7 mouse cellular contexts compared by ENCODE assay signal in the genomic region with DNA sequence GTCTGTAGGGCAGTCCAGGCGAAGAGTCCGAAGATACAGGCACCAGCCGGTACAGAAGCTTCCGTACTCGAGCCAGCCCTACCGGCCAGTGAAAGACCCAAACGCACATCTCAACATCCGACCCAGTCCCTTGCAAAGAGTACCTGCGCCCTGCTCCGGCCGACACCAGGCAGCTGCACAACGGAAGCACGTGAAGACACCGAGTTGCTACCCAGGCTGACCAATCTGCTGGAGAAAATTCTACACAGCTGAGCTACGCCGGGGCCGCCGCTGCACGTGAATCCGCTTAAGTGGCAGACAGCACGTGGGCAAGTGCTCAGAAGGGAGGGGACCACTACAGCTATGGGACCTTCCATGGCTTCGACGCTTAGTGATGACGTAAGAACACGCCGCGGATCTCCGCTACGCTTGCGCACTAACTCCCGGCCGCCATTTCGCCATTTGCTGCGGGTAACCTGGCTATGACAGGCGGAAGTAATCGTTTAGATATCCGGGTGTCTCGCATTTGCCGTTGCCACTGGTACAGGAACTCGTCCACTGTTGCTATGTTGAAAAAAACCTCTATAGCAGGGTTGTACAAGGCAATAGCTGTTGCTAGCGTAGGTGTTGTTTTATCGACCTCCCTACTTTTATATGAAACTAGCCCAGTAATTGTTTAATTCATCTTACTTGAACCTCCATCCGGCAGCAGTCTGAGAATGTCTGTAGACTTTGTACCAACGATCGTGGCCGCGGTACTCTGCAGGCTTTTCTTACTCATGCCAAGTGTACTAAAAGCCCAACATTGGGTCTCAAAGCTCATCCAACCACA. TPM values are rescaled to one million over a fixed set of nuclear protein-coding genes. Genes with fewer than 3 reads are reported as not detected.
DNase-seq lines count a peak whose midpoint lies in the region; ATAC-seq lines count a peak whose summit lies in the region.

Nat10 (minus strand) TSS at position 365 of the 811 bp plus-strand sequence.

- under 1% methylated on average over 47 of the region's 47 CpGs for WGBS in intestine, embryonic 16.5 days
- under 1% methylated on average over 47 of the region's 47 CpGs for WGBS in midbrain, embryonic 11.5 days

- no peaks in the 10 kb centered on the region for H3K27me3 ChIP-seq in intestine, embryonic 16.5 days (replicated peaks; ENCODE audit: control insufficient read depth, insufficient read depth, low read length)
- H3K27me3 ChIP-seq in midbrain, embryonic 11.5 days (ENCODE audit: control insufficient read depth, insufficient read depth, low read length), result no peaks in the 10 kb centered on the region

- H3K4me1 ChIP-seq in intestine, embryonic 16.5 days (ENCODE audit: control insufficient read depth, insufficient read depth, low read length), result peaks cover 8% of the 10 kb centered on the region; the same call in 1 of the 2 replicates
- peaks cover 6% of the 10 kb centered on the region; the same call in 1 of the 2 replicates for H3K4me1 ChIP-seq in midbrain, embryonic 11.5 days (ENCODE audit: control insufficient read depth, insufficient read depth, low read length)

- H3K4me2 ChIP-seq in intestine, embryonic 16.5 days (ENCODE audit: low read depth, low read length), result peak within 1 kb of the TSS; percentile 57
- peak within 1 kb of the TSS; percentile 86 for H3K4me2 ChIP-seq in midbrain, embryonic 11.5 days

- H3K4me3 ChIP-seq in intestine, embryonic 16.5 days (ENCODE audit: low read length), result peak within 1 kb of the TSS; percentile 67
- H3K4me3 ChIP-seq in midbrain, embryonic 11.5 days (ENCODE audit: low read depth, low read length), result peak within 1 kb of the TSS; percentile 78

- H3K9ac ChIP-seq in intestine, embryonic 16.5 days (ENCODE audit: low read depth, low read length), result peak within 1 kb of the TSS; percentile 63
- H3K9ac ChIP-seq in midbrain, embryonic 11.5 days (ENCODE audit: low read length), result peak within 1 kb of the TSS; percentile 70

- H3K36me3 ChIP-seq in intestine, embryonic 16.5 days (ENCODE audit: control insufficient read depth, insufficient read depth, low read length), result peaks cover 6% of the 10 kb centered on the region; the same call in 1 of the 2 replicates
- H3K36me3 ChIP-seq in midbrain, embryonic 11.5 days (ENCODE audit: control insufficient read depth, insufficient read depth, low read length), result peaks cover 3% of the 10 kb centered on the region; the same call in 1 of the 2 replicates

- peak; percentile 98 for DNase-seq in adrenal gland, adult 8-10 months
- DNase-seq in embryo, embryonic 9.5 days (ENCODE audit: extremely low spot score), result peak; percentile 98
- peak; percentile 92 to 98 for DNase-seq in gastrocnemius, postnatal 4 days (ENCODE audit: low spot score in 2 of 2)
- peak; percentile 99 to 100 for DNase-seq in left cerebral cortex, postnatal 36 days (ENCODE audit: low spot score in 2 of 2)
- DNase-seq in midbrain, embryonic 11.5 days (ENCODE audit: low spot score, missing footprints), result peak; percentile 100
- DNase-seq in skeletal muscle tissue, adult 2 months (ENCODE audit: low read depth, low spot score), result peak; percentile 98

- ATAC-seq in intestine, embryonic 16.5 days, result peak; percentile 96
- peak; percentile 97 for ATAC-seq in midbrain, embryonic 11.5 days (ENCODE audit: low FRiP score)

- peak within 1 kb of the TSS; percentile 64 for H3K27ac ChIP-seq in intestine, embryonic 16.5 days (ENCODE audit: low read length)
- peak within 1 kb of the TSS; percentile 44; the same call in 1 of the 2 replicates for H3K27ac ChIP-seq in midbrain, embryonic 11.5 days (ENCODE audit: low read depth, low read length)

- intact Hi-C loops in left cerebral cortex, postnatal 36 days (cut with DNase I), result loop anchor here (1.0 kb wide), 1 partner anchor 36 kb away; the partner anchor contains the start of gene Caprin1

- H3K9me3 ChIP-seq in intestine, embryonic 16.5 days (ENCODE audit: control insufficient read depth, low read length), result no peaks in the 10 kb centered on the region
- no peaks in the 10 kb centered on the region for H3K9me3 ChIP-seq in midbrain, embryonic 11.5 days (ENCODE audit: control insufficient read depth, low read length)

RNA-seq across cellular contexts. Expression of gene Nat10, which starts in this region (rescaled TPM):
- total RNA-seq in adrenal gland, adult 8-10 months (2022), result 10 to 100 TPM; 33.8 to 61.8 (median 48.4) TPM
- 10 to 100 TPM; 22.4 to 23.6 TPM for total RNA-seq in gastrocnemius, postnatal 4 days (2021)
- polyA plus RNA-seq in intestine, embryonic 16.5 days (2015; fragmentation: Nextera tagmentation; extraction: Ambion mirVana), result 27.6 and 28.9 TPM in 2 replicates
- 10 to 100 TPM; 20.5 to 29.1 TPM for total RNA-seq in left cerebral cortex, postnatal 36 days (2021)
- 22.8 and 24.2 TPM in 2 replicates for polyA plus RNA-seq in midbrain, embryonic 11.5 days (2014; fragmentation: Nextera tagmentation; extraction: Ambion mirVana)

Comparison
In these comparisons a context has a peak if more than half of its experiments do, and no peak if none do; other contexts are left out.
1. Peak in every context shown above with its lines: DNase-seq, ATAC-seq, H3K4me3 ChIP-seq and H3K27ac ChIP-seq.